Mouse (Mus musculus) adrenal gland, adult 2 months (tissue): ENCODE results near the gene Vwa5b1. TPM values are rescaled to one million over a fixed set of nuclear protein-coding genes. Genes with fewer than 3 reads are reported as not detected.

ENCODE experiments used
- DNase-seq: peaks from one replicate; pipeline ENCODE4 v3.0.0; 2021
- polyA plus RNA-seq: library from polyadenylated mRNA; depleted of rRNA; stranded (reverse); fragments of >200 nt; gene quantifications from 2 replicates; pipeline ENCODE4 v1.2.3, GENCODE M21; 2012; rRNA removed
- total RNA-seq, 2 experiments: library from RNA; stranded (reverse); gene quantifications; 2 replicates each; pipeline ENCODE4 v1.2.3; 2021

The Vwa5b1 gene
- total and polyA plus RNA-seq, 3 experiments, result not detected

DNA sequence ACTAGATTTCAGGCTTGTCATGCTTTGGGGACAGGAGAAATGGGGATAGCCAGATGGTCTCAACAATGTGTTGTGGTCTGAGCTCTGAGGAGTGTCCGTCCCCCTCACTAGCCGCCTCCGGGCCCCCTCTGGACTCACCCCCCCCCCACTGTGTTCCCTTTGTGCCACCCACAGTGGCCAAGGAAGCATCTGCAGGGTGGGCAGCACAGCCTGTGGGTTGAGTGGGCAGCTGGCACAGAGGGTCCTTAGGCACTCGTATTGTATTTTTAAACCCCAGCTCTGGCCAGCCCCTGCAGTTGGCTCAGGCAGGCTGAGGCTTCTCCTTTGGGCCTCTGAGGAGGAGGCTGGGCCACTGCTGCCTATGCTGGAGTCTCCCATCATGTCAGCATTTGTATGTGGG, 110.0 kb downstream of the Vwa5b1 start:
- no peak for DNase-seq

DNA sequence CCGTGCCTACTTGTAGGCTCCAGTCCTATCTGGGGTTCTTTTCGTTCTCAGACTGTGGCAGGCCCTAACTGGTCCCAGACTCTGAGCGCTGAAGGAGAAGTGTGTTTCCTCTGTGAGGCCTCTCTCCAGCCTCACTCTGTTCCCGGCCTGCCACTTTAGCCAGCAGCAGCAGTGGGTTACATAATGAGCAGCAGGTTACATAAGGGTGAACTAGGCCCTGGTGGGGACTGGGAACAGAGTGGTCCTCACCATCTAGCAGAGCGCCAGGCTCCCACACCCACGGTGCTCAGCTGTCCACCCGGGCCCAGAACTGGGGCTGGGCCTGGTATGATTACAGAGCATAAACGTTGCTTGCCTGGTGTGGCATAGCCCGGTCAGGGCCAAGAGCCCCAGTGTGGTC, 110.9 kb downstream of the Vwa5b1 start:
- no peak for DNase-seq

DNA sequence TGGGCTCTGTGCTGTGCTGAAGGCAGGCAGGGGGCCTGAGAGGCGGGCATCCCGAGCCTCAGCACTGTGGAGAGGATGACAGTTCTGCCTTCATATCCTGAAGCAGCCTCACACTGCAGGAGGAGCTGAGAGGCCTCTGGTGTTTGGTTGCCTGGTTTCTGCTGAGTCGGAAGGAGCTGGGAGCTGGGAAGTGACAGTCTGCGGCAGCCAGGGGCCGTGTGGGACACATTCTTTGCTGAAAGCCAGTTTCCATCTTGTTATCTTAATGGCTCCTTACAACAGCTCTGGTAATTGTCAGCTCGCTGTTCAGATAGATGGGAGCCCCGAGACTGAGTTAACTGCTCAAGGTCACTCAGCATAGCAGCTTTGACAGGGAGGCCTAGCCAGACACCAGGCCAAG, 111.9 kb downstream of the Vwa5b1 start:
- no peak for DNase-seq

DNA sequence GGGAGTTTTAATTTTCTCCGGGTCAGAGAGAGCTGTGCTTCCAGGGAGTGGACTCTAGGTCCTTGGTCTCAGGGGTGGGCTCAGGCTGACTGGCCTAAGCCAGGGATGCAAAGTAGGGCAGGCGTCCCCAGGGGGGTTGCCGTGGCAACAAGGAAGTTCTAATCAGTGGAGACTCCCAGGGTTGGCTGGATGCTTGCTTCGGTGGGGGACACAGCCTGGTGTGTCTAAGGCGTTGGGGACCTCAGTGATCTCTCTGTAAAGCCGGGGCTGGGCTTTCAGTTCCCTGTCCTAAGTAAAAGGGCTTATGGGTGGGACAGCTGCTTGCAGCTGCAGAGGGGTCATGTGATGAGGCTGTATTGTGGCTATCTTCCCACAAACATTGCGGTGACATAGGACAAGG, 113.4 kb downstream of the Vwa5b1 start:
- DNase-seq, result no peak

DNA sequence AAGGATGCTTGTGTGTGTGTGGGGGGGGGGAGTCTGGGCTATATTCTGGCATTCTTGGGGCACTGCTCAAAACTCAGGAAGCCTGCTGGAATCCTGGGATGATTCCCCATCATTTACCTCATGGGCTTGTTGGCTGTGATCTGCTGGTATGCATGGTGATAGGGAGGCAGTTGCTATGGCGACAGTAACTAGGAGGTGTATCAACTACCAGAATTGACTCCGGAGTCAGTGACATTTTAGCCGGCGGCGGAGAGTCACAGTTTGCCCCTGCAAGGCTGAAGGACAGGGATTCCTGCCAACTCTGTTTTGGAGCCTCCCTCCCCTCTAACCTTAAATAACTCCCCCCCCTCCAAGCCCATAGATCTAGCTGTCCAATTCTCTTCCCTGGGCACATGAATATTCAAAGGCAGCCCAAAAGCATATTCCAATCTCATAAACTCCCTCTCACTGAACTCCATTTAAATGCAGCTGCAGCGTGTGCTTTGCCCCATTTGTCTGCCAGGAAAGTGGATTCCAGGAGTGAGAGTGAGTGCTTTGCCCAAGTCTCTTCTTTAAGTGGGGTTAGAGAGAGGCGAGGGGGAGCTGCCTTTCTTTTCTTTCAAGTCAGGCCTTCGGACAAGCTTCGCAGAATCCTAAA, 118.4 kb downstream of the Vwa5b1 start:
- DNase-seq, result no peak

DNA sequence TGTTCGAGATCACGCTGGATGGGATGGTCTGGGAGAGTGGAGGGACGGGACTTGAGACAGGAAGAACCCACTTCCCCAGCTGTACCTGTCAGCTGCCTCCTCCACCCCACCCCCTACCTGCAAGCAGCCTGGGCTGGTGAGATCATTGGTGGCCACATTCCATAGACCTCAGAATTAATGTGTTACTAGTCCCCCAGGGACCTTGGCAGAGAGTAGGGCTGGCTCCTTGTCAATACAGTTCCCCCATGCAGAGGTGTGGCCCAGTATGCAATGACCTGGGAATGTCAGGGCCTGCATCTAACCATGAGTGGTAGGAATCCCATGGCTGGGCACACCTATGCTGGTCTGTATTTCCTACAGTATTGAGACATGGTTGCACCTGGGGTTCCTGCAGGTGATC, 119.2 kb downstream of the Vwa5b1 start:
- DNase-seq, result no peak

Other genes with a start within 250 kb of the Vwa5b1 start
- 1 to 10 TPM; 2.1 to 4.8 TPM for gene Fam43b, start 239.4 kb downstream of the Vwa5b1 start, total RNA-seq
- gene Fam43b, start 239.4 kb downstream of the Vwa5b1 start, polyA plus RNA-seq, result 10.3 and 10.9 TPM in 2 replicates
- gene Mul1, start 201.2 kb downstream of the Vwa5b1 start, total RNA-seq, result 10 to 100 TPM; 45.1 to 61.0 TPM
- gene Mul1, start 201.2 kb downstream of the Vwa5b1 start, polyA plus RNA-seq, result 20.4 and 26.9 TPM in 2 replicates
- gene Camk2n1, start 181.6 kb downstream of the Vwa5b1 start, total RNA-seq, result 10 to 100 TPM; 24.4 to 26.4 TPM
- 30.9 and 69.4 TPM in 2 replicates for gene Camk2n1, start 181.6 kb downstream of the Vwa5b1 start, polyA plus RNA-seq
- gene Pla2g2c, start 88.9 kb upstream of the Vwa5b1 start, total RNA-seq, result under 1 TPM in 1 of 2 experiments, not detected in 1; 0.24 TPM
- gene Pla2g2c, start 88.9 kb upstream of the Vwa5b1 start, polyA plus RNA-seq, result 0.30 and 0.32 TPM in 2 replicates
- 1 to 10 TPM in 1 of 2 experiments, under 1 TPM in 1; 0.52 to 1.6 TPM for gene Ubxn10, start 101.3 kb upstream of the Vwa5b1 start, total RNA-seq
- gene Ubxn10, start 101.3 kb upstream of the Vwa5b1 start, polyA plus RNA-seq, result 1.9 and 2.0 TPM in 2 replicates
- 10 to 100 TPM; 20.6 to 34.4 TPM for gene Pla2g2f, start 121.7 kb upstream of the Vwa5b1 start, total RNA-seq
- gene Pla2g2f, start 121.7 kb upstream of the Vwa5b1 start, polyA plus RNA-seq, result 54.0 and 67.7 TPM in 2 replicates
- gene Pla2g2d, start 139.9 kb upstream of the Vwa5b1 start, total RNA-seq, result 1 to 10 TPM; 2.3 to 2.9 TPM
- gene Pla2g2d, start 139.9 kb upstream of the Vwa5b1 start, polyA plus RNA-seq, result 1.3 and 1.4 TPM in 2 replicates
- 10 to 100 TPM; 13.1 TPM for gene Pla2g5, start 227.6 kb upstream of the Vwa5b1 start, total RNA-seq
- 88.3 and 101 TPM in 2 replicates for gene Pla2g5, start 227.6 kb upstream of the Vwa5b1 start, polyA plus RNA-seq
- not detected for gene Gm13030, start 238.1 kb upstream of the Vwa5b1 start, total RNA-seq
- not detected in 2 replicates for gene Gm13030, start 238.1 kb upstream of the Vwa5b1 start, polyA plus RNA-seq
- gene Pla2g2e, start 242.1 kb upstream of the Vwa5b1 start, total RNA-seq, result 1 to 10 TPM; 1.4 to 4.6 TPM
- gene Pla2g2e, start 242.1 kb upstream of the Vwa5b1 start, polyA plus RNA-seq, result 0.73 and 1.4 TPM in 2 replicates